Mouse (Mus musculus): ENCODE data around the gene Tet3. TPM values are rescaled to one million over a fixed set of nuclear protein-coding genes. Genes with fewer than 3 reads are reported as not detected.

Gene Tet3
- polyA plus RNA-seq, 1 experiment from 2014 or later, result 52.2 TPM

GRCm38 (mm10) chr6:83354856-83355781 lies 103.8 kb downstream of the Tet3 start:
- Histone ChIP-seq H3K4me1 (replicated peaks; ENCODE audit: control insufficient read depth, insufficient read depth, low read length) (peaks cover 3% of the 10 kb centered on the region; the same call in 1 of the 2 replicates), H3K4me3 (replicated peaks; ENCODE audit: low read length) (no peak overlapping the region), H3K9ac (no peak overlapping the region), H3K4me2 (replicated peaks) (no peak overlapping the region), H3K27ac (no peak overlapping the region), H3K36me3 (replicated peaks; ENCODE audit: control insufficient read depth, insufficient read depth) (peaks cover 51% of the 10 kb centered on the region), H3K27me3 (ENCODE audit: control insufficient read depth, insufficient read depth, low read length) (no peaks in the 10 kb centered on the region), H3K9me3 (ENCODE audit: control insufficient read depth, low read length) (no peaks in the 10 kb centered on the region)
- no peak for ATAC-seq (ENCODE audit: low FRiP score)
- WGBS, result 87% methylated on average over 9 of the region's 9 CpGs
- no peak for DNase-seq (ENCODE audit: low spot score)

GRCm38 (mm10) chr6:83352666-83353410 lies 106.0 kb downstream of the Tet3 start:
- Histone ChIP-seq H3K27ac (no peak overlapping the region), H3K9me3 (ENCODE audit: control insufficient read depth, low read length) (no peaks in the 10 kb centered on the region), H3K4me3 (replicated peaks; ENCODE audit: low read length) (no peak overlapping the region), H3K4me1 (replicated peaks; ENCODE audit: control insufficient read depth, insufficient read depth, low read length) (peaks cover 11% of the 10 kb centered on the region), H3K27me3 (ENCODE audit: control insufficient read depth, insufficient read depth, low read length) (no peaks in the 10 kb centered on the region), H3K9ac (no peak overlapping the region), H3K36me3 (replicated peaks; ENCODE audit: control insufficient read depth, insufficient read depth) (peaks cover 32% of the 10 kb centered on the region), H3K4me2 (replicated peaks) (no peak overlapping the region)
- WGBS, result 93% methylated on average over 24 of the region's 24 CpGs
- no peak for DNase-seq (ENCODE audit: low spot score)
- no peak for ATAC-seq (ENCODE audit: low FRiP score)

GRCm38 (mm10) chr6:83351490-83352160 lies 107.3 kb downstream of the Tet3 start:
- no peaks in the 10 kb centered on the region for H3K27me3 ChIP-seq (ENCODE audit: control insufficient read depth, insufficient read depth, low read length)
- H3K4me3 ChIP-seq (replicated peaks; ENCODE audit: low read length), result no peak overlapping the region
- 85% methylated on average over 7 of the region's 7 CpGs for WGBS
- no peak overlapping the region for H3K4me2 ChIP-seq (replicated peaks)
- no peak overlapping the region for H3K27ac ChIP-seq
- no peak for ATAC-seq (ENCODE audit: low FRiP score)
- peaks cover 11% of the 10 kb centered on the region for H3K4me1 ChIP-seq (replicated peaks; ENCODE audit: control insufficient read depth, insufficient read depth, low read length)
- H3K9me3 ChIP-seq (ENCODE audit: control insufficient read depth, low read length), result no peaks in the 10 kb centered on the region
- H3K36me3 ChIP-seq (replicated peaks; ENCODE audit: control insufficient read depth, insufficient read depth), result peaks cover 32% of the 10 kb centered on the region
- H3K9ac ChIP-seq, result no peak overlapping the region
- no peak for DNase-seq (ENCODE audit: low spot score)

GRCm38 (mm10) chr6:83350851-83351405 lies 108.0 kb downstream of the Tet3 start:
- H3K36me3 ChIP-seq (replicated peaks; ENCODE audit: control insufficient read depth, insufficient read depth), result peaks cover 32% of the 10 kb centered on the region
- ATAC-seq (ENCODE audit: low FRiP score), result no peak
- no peak overlapping the region for H3K9ac ChIP-seq
- WGBS, result 90% methylated on average over 16 of the region's 16 CpGs
- H3K4me2 ChIP-seq (replicated peaks), result no peak overlapping the region
- no peaks in the 10 kb centered on the region for H3K9me3 ChIP-seq (ENCODE audit: control insufficient read depth, low read length)
- peaks cover 11% of the 10 kb centered on the region for H3K4me1 ChIP-seq (replicated peaks; ENCODE audit: control insufficient read depth, insufficient read depth, low read length)
- H3K4me3 ChIP-seq (replicated peaks; ENCODE audit: low read length), result no peak overlapping the region
- no peaks in the 10 kb centered on the region for H3K27me3 ChIP-seq (ENCODE audit: control insufficient read depth, insufficient read depth, low read length)
- no peak overlapping the region for H3K27ac ChIP-seq
- no peak for DNase-seq (ENCODE audit: low spot score)

- Histone ChIP-seq H3K27me3 (ENCODE audit: control insufficient read depth, insufficient read depth, low read length) (no peaks in the 10 kb centered on the region), H3K9ac (peak overlapping the region; percentile 96), H3K4me3 (replicated peaks; ENCODE audit: low read length) (peak overlapping the region; percentile 93), H3K4me2 (replicated peaks) (peak overlapping the region; percentile 90), H3K4me1 (replicated peaks; ENCODE audit: control insufficient read depth, insufficient read depth, low read length) (peaks cover 11% of the 10 kb centered on the region), H3K27ac (no peak overlapping the region), H3K36me3 (replicated peaks; ENCODE audit: control insufficient read depth, insufficient read depth) (peaks cover 25% of the 10 kb centered on the region), H3K9me3 (ENCODE audit: control insufficient read depth, low read length) (no peaks in the 10 kb centered on the region)
- ATAC-seq (ENCODE audit: low FRiP score) (no peak), DNase-seq (ENCODE audit: low spot score) (no peak)
- 83% methylated on average over 7 of the region's 7 CpGs for WGBS
Observed at GRCm38 (mm10) chr6:83350172-83350571, 108.7 kb downstream of the Tet3 start.

GRCm38 (mm10) chr6:83349274-83349958 lies 109.5 kb downstream of the Tet3 start:
- no peaks in the 10 kb centered on the region for H3K27me3 ChIP-seq (ENCODE audit: control insufficient read depth, insufficient read depth, low read length)

GRCm38 (mm10) chr6:83348873-83349272 lies 110.0 kb downstream of the Tet3 start, which contains the start of gene Bola3:
Gene Bola3, plus strand, starts transcription at chr6:83349147.
- Histone ChIP-seq H3K9ac (peak within 1 kb of the TSS; percentile 96), H3K36me3 (replicated peaks; ENCODE audit: control insufficient read depth, insufficient read depth) (peaks cover 14% of the 10 kb centered on the region), H3K4me2 (replicated peaks) (peak within 1 kb of the TSS; percentile 90), H3K9me3 (ENCODE audit: control insufficient read depth, low read length) (no peaks in the 10 kb centered on the region), H3K4me1 (replicated peaks; ENCODE audit: control insufficient read depth, insufficient read depth, low read length) (peaks cover 11% of the 10 kb centered on the region), H3K4me3 (replicated peaks; ENCODE audit: low read length) (peak within 1 kb of the TSS; percentile 93), H3K27me3 (ENCODE audit: control insufficient read depth, insufficient read depth, low read length) (no peaks in the 10 kb centered on the region), H3K27ac (peak within 1 kb of the TSS; percentile 74)
- 29% methylated on average over 6 of the region's 6 CpGs for WGBS
- ATAC-seq (ENCODE audit: low FRiP score) (no peak), DNase-seq (ENCODE audit: low spot score) (no peak)

More at GRCm38 (mm10) chr6:83349274-83349958, 109.5 kb downstream of the Tet3 start:
- ATAC-seq (ENCODE audit: low FRiP score), result peak; percentile 92
- Histone ChIP-seq H3K4me1 (replicated peaks; ENCODE audit: control insufficient read depth, insufficient read depth, low read length) (peaks cover 11% of the 10 kb centered on the region), H3K36me3 (replicated peaks; ENCODE audit: control insufficient read depth, insufficient read depth) (peaks cover 19% of the 10 kb centered on the region), H3K4me3 (replicated peaks; ENCODE audit: low read length) (peak overlapping the region; percentile 93), H3K9ac (peak overlapping the region; percentile 96), H3K27ac (peak overlapping the region; percentile 74), H3K9me3 (ENCODE audit: control insufficient read depth, low read length) (no peaks in the 10 kb centered on the region), H3K4me2 (replicated peaks) (peak overlapping the region; percentile 90)
- under 1% methylated on average over 50 of the region's 53 CpGs for WGBS
- peak; percentile 83 for DNase-seq (ENCODE audit: low spot score)

- ATAC-seq (ENCODE audit: low FRiP score), result no peak
- H3K4me1 ChIP-seq (replicated peaks; ENCODE audit: control insufficient read depth, insufficient read depth, low read length), result peaks cover 11% of the 10 kb centered on the region
- no peak overlapping the region for H3K4me2 ChIP-seq (replicated peaks)
- H3K27me3 ChIP-seq (ENCODE audit: control insufficient read depth, insufficient read depth, low read length), result no peaks in the 10 kb centered on the region
- peaks cover 11% of the 10 kb centered on the region for H3K36me3 ChIP-seq (replicated peaks; ENCODE audit: control insufficient read depth, insufficient read depth)
- no peaks in the 10 kb centered on the region for H3K9me3 ChIP-seq (ENCODE audit: control insufficient read depth, low read length)
- no peak overlapping the region for H3K4me3 ChIP-seq (replicated peaks; ENCODE audit: low read length)
- WGBS, result 94% methylated on average over 3 of the region's 3 CpGs
- no peak for DNase-seq (ENCODE audit: low spot score)
- H3K9ac ChIP-seq, result no peak overlapping the region
- H3K27ac ChIP-seq, result no peak overlapping the region
Observed at GRCm38 (mm10) chr6:83347916-83348315, 111.0 kb downstream of the Tet3 start.

Data from hindbrain, embryonic 14.5 days (tissue).